ENCODE assay signal across 11 mouse cellular contexts in the genomic region with DNA sequence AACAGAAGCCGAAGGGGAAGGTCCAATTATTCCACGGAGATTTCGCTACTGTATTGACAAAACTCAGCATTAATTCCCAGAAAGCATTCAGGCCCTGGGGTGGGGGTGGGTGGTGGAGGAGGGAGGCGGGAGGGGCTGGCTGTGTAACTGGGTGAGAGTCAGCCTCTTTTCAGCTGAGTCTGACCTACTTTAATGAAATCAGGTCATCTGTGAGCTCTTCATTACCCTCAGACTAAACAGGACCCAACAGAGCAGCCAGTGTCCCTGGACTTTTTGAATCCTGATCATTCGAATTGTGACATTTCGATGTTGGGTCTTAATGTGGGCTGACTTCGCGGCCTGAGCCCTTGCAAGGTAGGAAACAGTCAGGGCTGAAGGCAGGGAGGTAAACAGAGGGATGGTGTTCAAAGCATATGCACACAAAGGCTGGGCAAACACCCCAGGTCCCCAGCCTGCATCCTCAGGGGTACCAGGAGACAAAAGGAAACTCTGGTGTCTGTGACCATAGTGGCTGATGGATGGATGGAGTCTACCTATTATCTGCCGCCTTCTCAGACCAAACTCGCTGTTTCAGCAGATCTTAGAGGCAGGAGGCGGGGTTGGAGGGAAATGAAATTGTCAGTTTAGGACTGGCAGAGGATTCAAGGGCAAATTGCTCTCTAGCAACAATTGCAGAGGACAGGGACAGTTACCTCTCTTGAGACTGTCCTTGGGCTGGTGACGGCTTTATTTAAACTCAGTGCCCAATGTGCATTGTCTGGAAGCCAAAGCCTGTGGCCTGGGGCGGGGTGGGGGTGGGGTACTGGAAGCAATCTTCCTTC.
DNase-seq lines count a peak whose midpoint lies in the region; ATAC-seq and TF ChIP-seq lines count a peak whose summit lies in the region.
"Had no signal": no experiment of that assay in that cellular context is flagged by ENCODE, and none has a peak within 500 bp of the region (broad histone marks: within the 10 kb centered on the region; RNA-seq: fewer than 3 reads in every experiment).

No protein-coding gene starts in this region.

- DNase-seq in adrenal gland, postnatal 10 days: peak; percentile 53
- no peak for DNase-seq in embryonic facial prominence, embryonic 10.5 days (ENCODE audit: low spot score)
- peak; percentile 38 for DNase-seq in midbrain, postnatal 0 days (ENCODE audit: low spot score)
- no peak for DNase-seq in heart, postnatal 10 days
- no peak for DNase-seq in left cerebral cortex, postnatal 4 days
- no peak for DNase-seq in kidney, adult 18-20 months
- DNase-seq: thymus, postnatal 4 days had no signal

- H3K4me1 ChIP-seq in embryonic facial prominence, embryonic 10.5 days: peaks cover 22% of the 10 kb centered on the region
- peaks cover 15% of the 10 kb centered on the region for H3K4me1 ChIP-seq in hindbrain, embryonic 15.5 days (replicated peaks)
- H3K4me1 ChIP-seq in midbrain, postnatal 0 days (ENCODE audit: insufficient read depth, low read length): no peaks in the 10 kb centered on the region

- no peaks in the 10 kb centered on the region for H3K9me3 ChIP-seq in embryonic facial prominence, embryonic 10.5 days
- no peaks in the 10 kb centered on the region for H3K9me3 ChIP-seq in hindbrain, embryonic 15.5 days
- no peaks in the 10 kb centered on the region for H3K9me3 ChIP-seq in midbrain, postnatal 0 days (ENCODE audit: low read length)
- H3K9me3 ChIP-seq: heart, embryonic 12.5 days; lung, embryonic 15.5 days had no signal

- peak; percentile 65 for ATAC-seq in hindbrain, embryonic 15.5 days (ENCODE audit: low FRiP score, low read depth)
- peak; percentile 72 for ATAC-seq in midbrain, postnatal 0 days (ENCODE audit: low FRiP score)

- no peaks in the 10 kb centered on the region for H3K27me3 ChIP-seq in embryonic facial prominence, embryonic 10.5 days (replicated peaks; ENCODE audit: low read depth, poor library complexity, severe bottlenecking)
- H3K27me3 ChIP-seq in hindbrain, embryonic 15.5 days: no peaks in the 10 kb centered on the region
- no peaks in the 10 kb centered on the region for H3K27me3 ChIP-seq in midbrain, postnatal 0 days (ENCODE audit: insufficient read depth, low read length)
- H3K27me3 ChIP-seq: heart, embryonic 12.5 days; lung, embryonic 15.5 days had no signal

- H3K4me2 ChIP-seq in hindbrain, embryonic 15.5 days: no peak overlapping the region
- H3K4me2 ChIP-seq in midbrain, postnatal 0 days (ENCODE audit: low read depth, low read length, poor library complexity, severe bottlenecking): no peak overlapping the region
- H3K4me2 ChIP-seq: heart, embryonic 12.5 days; lung, embryonic 15.5 days had no signal

- H3K27ac ChIP-seq in embryonic facial prominence, embryonic 10.5 days (replicated peaks): peak overlapping the region; percentile 75
- peak overlapping the region; percentile 74 for H3K27ac ChIP-seq in hindbrain, embryonic 15.5 days (replicated peaks)
- peak overlapping the region; percentile 68 for H3K27ac ChIP-seq in midbrain, postnatal 0 days (ENCODE audit: low read depth, low read length)
- H3K27ac ChIP-seq: kidney, postnatal 0 days; lung, embryonic 15.5 days had no signal

- no peaks in the 10 kb centered on the region for H3K36me3 ChIP-seq in embryonic facial prominence, embryonic 10.5 days (replicated peaks)
- H3K36me3 ChIP-seq in hindbrain, embryonic 15.5 days: no peaks in the 10 kb centered on the region
- H3K36me3 ChIP-seq in midbrain, postnatal 0 days (ENCODE audit: insufficient read depth, low read length): no peaks in the 10 kb centered on the region
- H3K36me3 ChIP-seq: heart, embryonic 12.5 days; lung, embryonic 15.5 days had no signal

- H3K9ac ChIP-seq in hindbrain, embryonic 15.5 days: no peak overlapping the region
- no peak overlapping the region for H3K9ac ChIP-seq in midbrain, postnatal 0 days (replicated peaks; ENCODE audit: low read length, poor library complexity, severe bottlenecking)
- H3K9ac ChIP-seq: heart, embryonic 12.5 days; lung, embryonic 15.5 days had no signal

- no peak overlapping the region for H3K4me3 ChIP-seq in embryonic facial prominence, embryonic 10.5 days
- no peak overlapping the region for H3K4me3 ChIP-seq in hindbrain, embryonic 15.5 days
- no peak overlapping the region for H3K4me3 ChIP-seq in midbrain, postnatal 0 days (ENCODE audit: low read depth, low read length)
- H3K4me3 ChIP-seq: heart, embryonic 12.5 days; lung, embryonic 15.5 days had no signal

- intact Hi-C loops in heart, postnatal 10 days (cut with DNase I): no loop called here
- intact Hi-C loops in left cerebral cortex, postnatal 4 days (cut with DNase I): no loop called here

- no peak for TF ChIP-seq CTCF in midbrain, postnatal 0 days (IDR thresholded peaks at IDR 0.05)

- 54% methylated on average over 13 of the region's 13 CpGs for WGBS in embryonic facial prominence, embryonic 10.5 days
- 23% methylated on average over 13 of the region's 13 CpGs for WGBS in hindbrain, embryonic 15.5 days
- WGBS in midbrain, postnatal 0 days: 33% methylated on average over 13 of the region's 13 CpGs

Comparison
In these comparisons a context has a peak if more than half of its experiments do, and no peak if none do; other contexts are left out.
1. DNase-seq: peak in adrenal gland, postnatal 10 days (single experiment) and midbrain, postnatal 0 days (single experiment); none in embryonic facial prominence, embryonic 10.5 days (single experiment), heart, postnatal 10 days (0 of 2), left cerebral cortex, postnatal 4 days (single experiment) and kidney, adult 18-20 months (single experiment).
2. Peak in every context shown above with its lines, with median percentiles within 50 percentile points of each other: H3K27ac ChIP-seq.